Mouse (Mus musculus): ENCODE measurements around the gene Rnf7. TPM values are rescaled to one million over a fixed set of nuclear protein-coding genes. Genes with fewer than 3 reads are reported as not detected.
"Not testable (repeated sequence)": the region's sequence is repeated elsewhere in the genome, so short reads cannot be mapped to it uniquely, and the experiment has no call there.

Gene Rnf7
- polyA plus RNA-seq, 1 experiment from 2014 or later: 268 TPM

- no peaks in the 10 kb centered on the region for H3K9me3 ChIP-seq (replicated peaks; ENCODE audit: control insufficient read depth, low read length)
- 56% methylated on average over 10 of the region's 10 CpGs for WGBS (ENCODE audit: insufficient replicate concordance)
- no peak overlapping the region for H3K4me3 ChIP-seq (ENCODE audit: low read depth, low read length)
- no peak overlapping the region for H3K27ac ChIP-seq (ENCODE audit: low read depth, low read length)
- no peaks in the 10 kb centered on the region for H3K4me1 ChIP-seq (ENCODE audit: control insufficient read depth, insufficient read depth, low read length)
- no peaks in the 10 kb centered on the region for H3K27me3 ChIP-seq (ENCODE audit: control insufficient read depth, insufficient read depth, low read length)
- no peak for ATAC-seq (replicated peaks; ENCODE audit: insufficient number of reproducible peaks, low FRiP score, low TSS enrichment)
- H3K9ac ChIP-seq (ENCODE audit: low read depth, low read length): no peak overlapping the region
- H3K4me2 ChIP-seq: no peak overlapping the region
- H3K36me3 ChIP-seq (ENCODE audit: control insufficient read depth, insufficient read depth, low read length): no peaks in the 10 kb centered on the region
Observed at GRCm38 (mm10) chr9:96506011-96506498, 27.6 kb upstream of the Rnf7 start.

- WGBS (ENCODE audit: insufficient replicate concordance): 84% methylated on average over 4 of the region's 4 CpGs
- no peak overlapping the region for H3K27ac ChIP-seq (ENCODE audit: low read depth, low read length)
- no peak overlapping the region for H3K9ac ChIP-seq (ENCODE audit: low read depth, low read length)
- no peaks in the 10 kb centered on the region for H3K4me1 ChIP-seq (ENCODE audit: control insufficient read depth, insufficient read depth, low read length)
- H3K9me3 ChIP-seq (replicated peaks; ENCODE audit: control insufficient read depth, low read length): no peaks in the 10 kb centered on the region
- no peak for ATAC-seq (replicated peaks; ENCODE audit: insufficient number of reproducible peaks, low FRiP score, low TSS enrichment)
- no peaks in the 10 kb centered on the region for H3K36me3 ChIP-seq (ENCODE audit: control insufficient read depth, insufficient read depth, low read length)
- H3K4me3 ChIP-seq (ENCODE audit: low read depth, low read length): no peak overlapping the region
- no peaks in the 10 kb centered on the region for H3K27me3 ChIP-seq (ENCODE audit: control insufficient read depth, insufficient read depth, low read length)
- H3K4me2 ChIP-seq: no peak overlapping the region
Observed at GRCm38 (mm10) chr9:96505156-96505555, 26.7 kb upstream of the Rnf7 start.

GRCm38 (mm10) chr9:96504116-96504895 lies 25.8 kb upstream of the Rnf7 start:
- 81% methylated on average over 17 of the region's 17 CpGs for WGBS (ENCODE audit: insufficient replicate concordance)
- no peaks in the 10 kb centered on the region for H3K36me3 ChIP-seq (ENCODE audit: control insufficient read depth, insufficient read depth, low read length)
- no peak overlapping the region for H3K27ac ChIP-seq (ENCODE audit: low read depth, low read length)
- H3K9ac ChIP-seq (ENCODE audit: low read depth, low read length): no peak overlapping the region
- no peak for ATAC-seq (replicated peaks; ENCODE audit: insufficient number of reproducible peaks, low FRiP score, low TSS enrichment)
- no peaks in the 10 kb centered on the region for H3K27me3 ChIP-seq (ENCODE audit: control insufficient read depth, insufficient read depth, low read length)
- no peak overlapping the region for H3K4me2 ChIP-seq
- no peaks in the 10 kb centered on the region for H3K9me3 ChIP-seq (replicated peaks; ENCODE audit: control insufficient read depth, low read length)
- no peak overlapping the region for H3K4me3 ChIP-seq (ENCODE audit: low read depth, low read length)
- no peaks in the 10 kb centered on the region for H3K4me1 ChIP-seq (ENCODE audit: control insufficient read depth, insufficient read depth, low read length)

DNA sequence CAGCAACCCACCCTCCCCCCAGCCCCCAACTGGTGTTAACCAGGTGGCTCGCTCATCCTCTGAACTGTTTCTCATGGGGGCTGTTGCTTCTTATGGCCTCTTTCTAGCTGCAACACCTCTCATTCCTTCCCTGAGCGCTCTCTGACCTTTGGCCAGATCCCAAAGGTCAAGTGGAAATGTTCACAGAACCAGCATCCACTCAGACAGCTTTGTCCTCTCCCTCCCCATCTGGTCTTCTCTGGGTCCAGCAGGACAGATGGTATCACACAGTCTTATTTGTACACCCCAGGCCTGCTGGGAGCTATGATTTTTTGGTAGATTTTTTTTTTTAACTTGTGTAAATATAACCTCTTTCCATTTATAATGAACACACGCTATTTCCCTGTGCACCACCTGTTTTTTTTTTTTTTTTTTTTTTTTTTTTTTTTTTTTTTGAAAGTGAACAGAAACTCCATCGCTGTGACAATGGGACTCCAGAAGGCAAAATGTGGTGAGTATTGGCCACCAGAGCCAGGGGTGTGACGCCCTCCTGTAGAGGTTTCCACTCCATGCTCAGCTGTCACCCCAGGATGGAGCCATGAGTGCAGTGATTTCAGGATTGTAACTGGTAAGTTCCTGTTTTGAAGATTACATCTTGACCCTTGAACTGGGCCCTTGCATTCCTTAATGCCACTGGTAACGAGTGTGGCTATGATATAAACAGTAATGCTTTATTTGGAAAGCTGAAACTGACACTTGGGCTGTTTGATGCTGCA lies 24.6 kb upstream of the Rnf7 start:
- H3K4me2 ChIP-seq: no peak overlapping the region
- no peaks in the 10 kb centered on the region for H3K27me3 ChIP-seq (ENCODE audit: control insufficient read depth, insufficient read depth, low read length)
- no peak overlapping the region for H3K4me3 ChIP-seq (ENCODE audit: low read depth, low read length)
- no peak for ATAC-seq (replicated peaks; ENCODE audit: insufficient number of reproducible peaks, low FRiP score, low TSS enrichment)
- no peaks in the 10 kb centered on the region for H3K36me3 ChIP-seq (ENCODE audit: control insufficient read depth, insufficient read depth, low read length)
- H3K9me3 ChIP-seq (replicated peaks; ENCODE audit: control insufficient read depth, low read length): no peaks in the 10 kb centered on the region
- no peaks in the 10 kb centered on the region for H3K4me1 ChIP-seq (ENCODE audit: control insufficient read depth, insufficient read depth, low read length)
- WGBS (ENCODE audit: insufficient replicate concordance): 71% methylated on average over 6 of the region's 6 CpGs
- no peak overlapping the region for H3K9ac ChIP-seq (ENCODE audit: low read depth, low read length)
- no peak overlapping the region for H3K27ac ChIP-seq (ENCODE audit: low read depth, low read length)

DNA sequence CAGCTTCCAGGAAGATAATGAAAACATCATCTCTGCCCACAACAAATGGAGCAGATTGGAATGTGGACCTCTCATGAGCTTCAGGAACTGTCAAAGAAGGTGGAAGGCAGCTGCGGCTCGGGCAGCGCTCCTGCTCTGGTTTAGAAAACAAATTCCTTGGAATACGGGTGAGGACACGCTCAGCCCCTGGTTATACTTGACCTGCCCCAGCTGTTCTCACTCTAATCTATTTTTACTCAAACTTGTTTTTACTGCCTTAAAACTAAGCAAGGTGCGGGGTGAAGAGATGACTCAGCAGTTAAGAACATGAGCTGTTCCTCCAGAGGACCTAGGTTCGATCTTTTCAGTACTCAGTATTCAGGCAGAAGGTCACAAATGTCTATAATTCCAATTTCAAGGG lies 22.7 kb upstream of the Rnf7 start:
- Histone ChIP-seq H3K9ac (ENCODE audit: low read depth, low read length) (no peak overlapping the region), H3K27ac (ENCODE audit: low read depth, low read length) (no peak overlapping the region), H3K36me3 (ENCODE audit: control insufficient read depth, insufficient read depth, low read length) (no peaks in the 10 kb centered on the region), H3K4me1 (ENCODE audit: control insufficient read depth, insufficient read depth, low read length) (no peaks in the 10 kb centered on the region), H3K9me3 (replicated peaks; ENCODE audit: control insufficient read depth, low read length) (no peaks in the 10 kb centered on the region), H3K27me3 (ENCODE audit: control insufficient read depth, insufficient read depth, low read length) (no peaks in the 10 kb centered on the region), H3K4me3 (ENCODE audit: low read depth, low read length) (no peak overlapping the region), H3K4me2 (no peak overlapping the region)
- ATAC-seq (replicated peaks; ENCODE audit: insufficient number of reproducible peaks, low FRiP score, low TSS enrichment): no peak
- WGBS (ENCODE audit: insufficient replicate concordance): 51% methylated on average over 7 of the region's 7 CpGs

- no peak for ATAC-seq (replicated peaks; ENCODE audit: insufficient number of reproducible peaks, low FRiP score, low TSS enrichment)
- peaks cover 4% of the 10 kb centered on the region; the same call in 1 of the 2 replicates for H3K4me1 ChIP-seq (ENCODE audit: control insufficient read depth, insufficient read depth, low read length)
- H3K9ac ChIP-seq (ENCODE audit: low read depth, low read length): 0 out of 2 replicates have a peak overlapping the region, but pooled peaks have one; percentile 6
- H3K27me3 ChIP-seq (ENCODE audit: control insufficient read depth, insufficient read depth, low read length): no peaks in the 10 kb centered on the region
- H3K9me3 ChIP-seq (replicated peaks; ENCODE audit: control insufficient read depth, low read length): no peaks in the 10 kb centered on the region
- no peak overlapping the region for H3K4me3 ChIP-seq (ENCODE audit: low read depth, low read length)
- no peak overlapping the region for H3K4me2 ChIP-seq
- H3K36me3 ChIP-seq (ENCODE audit: control insufficient read depth, insufficient read depth, low read length): no peaks in the 10 kb centered on the region
- 23% methylated on average over 3 of the region's 3 CpGs for WGBS (ENCODE audit: insufficient replicate concordance)
- no peak overlapping the region for H3K27ac ChIP-seq (ENCODE audit: low read depth, low read length)
Observed at GRCm38 (mm10) chr9:96493212-96493611, 14.7 kb upstream of the Rnf7 start.

- H3K4me2 ChIP-seq: no peak overlapping the region
- H3K9ac ChIP-seq (ENCODE audit: low read depth, low read length): no peak overlapping the region
- peaks cover 4% of the 10 kb centered on the region; the same call in 1 of the 2 replicates for H3K4me1 ChIP-seq (ENCODE audit: control insufficient read depth, insufficient read depth, low read length)
- no peaks in the 10 kb centered on the region for H3K9me3 ChIP-seq (replicated peaks; ENCODE audit: control insufficient read depth, low read length)
- H3K36me3 ChIP-seq (ENCODE audit: control insufficient read depth, insufficient read depth, low read length): no peaks in the 10 kb centered on the region
- no peak for ATAC-seq (replicated peaks; ENCODE audit: insufficient number of reproducible peaks, low FRiP score, low TSS enrichment)
- 35% methylated on average over 12 of the region's 12 CpGs for WGBS (ENCODE audit: insufficient replicate concordance)
- H3K27ac ChIP-seq (ENCODE audit: low read depth, low read length): no peak overlapping the region
- no peak overlapping the region for H3K4me3 ChIP-seq (ENCODE audit: low read depth, low read length)
- no peaks in the 10 kb centered on the region for H3K27me3 ChIP-seq (ENCODE audit: control insufficient read depth, insufficient read depth, low read length)
Observed at GRCm38 (mm10) chr9:96491810-96492209, 13.3 kb upstream of the Rnf7 start.

DNA sequence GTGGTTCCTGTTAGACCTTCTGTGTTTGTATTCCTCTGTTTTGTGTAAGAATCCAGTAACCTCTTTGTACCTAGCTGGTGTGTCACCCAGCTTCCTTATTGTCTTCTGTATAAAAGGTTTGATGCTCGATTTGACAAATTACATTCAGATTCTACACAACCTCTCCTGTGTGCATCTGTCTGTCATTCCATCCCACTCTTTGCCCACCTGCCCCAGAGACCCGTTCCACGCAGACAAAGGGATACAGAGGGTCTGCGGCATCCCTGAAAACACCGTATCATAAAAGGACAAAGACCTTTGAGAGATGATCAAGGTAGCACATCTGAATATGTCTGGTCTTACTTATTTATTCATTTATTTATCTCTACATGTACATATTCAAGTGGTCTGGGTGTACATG lies 9.4 kb upstream of the Rnf7 start:
- H3K27ac ChIP-seq (ENCODE audit: low read depth, low read length); H3K36me3 ChIP-seq (ENCODE audit: control insufficient read depth, insufficient read depth, low read length); H3K4me1 ChIP-seq (ENCODE audit: control insufficient read depth, insufficient read depth, low read length); H3K4me2 ChIP-seq; ATAC-seq (replicated peaks; ENCODE audit: insufficient number of reproducible peaks, low FRiP score, low TSS enrichment); H3K9ac ChIP-seq (ENCODE audit: low read depth, low read length); H3K4me3 ChIP-seq (ENCODE audit: low read depth, low read length); H3K9me3 ChIP-seq (replicated peaks; ENCODE audit: control insufficient read depth, low read length); H3K27me3 ChIP-seq (ENCODE audit: control insufficient read depth, insufficient read depth, low read length): not testable (repeated sequence)
- WGBS (ENCODE audit: insufficient replicate concordance): 90% methylated on average over 5 of the region's 5 CpGs

All from heart, embryonic 11.5 days (tissue).